Mouse (Mus musculus): Measurements from ENCODE around the gene Enpp5. TPM values are rescaled to one million over a fixed set of nuclear protein-coding genes. Genes with fewer than 3 reads are reported as not detected.
A peak's percentile ranks its signal among the peaks of the same experiment; 100 is the strongest.

Enpp5 gene
- 100 to 1,000 TPM; 197 to 201 TPM for total RNA-seq (2021)
- long read RNA-seq, experiment 1, transcript Enpp5-201 (4 exons, 2,534 nt) = major isoform, 38 of 167 reads
- long read RNA-seq, experiment 1, partial matches to known transcripts = 100 of 167 reads
- long read RNA-seq, experiment 1, other reads (novel, unspliced or antisense) = 25 of 167 reads
- long read RNA-seq, experiment 2, full-length matches to known transcripts = 37 of 118 reads
- long read RNA-seq, experiment 2, partial matches to known transcripts = 59 of 118 reads
- long read RNA-seq, experiment 2, other reads (novel, unspliced or antisense) = 22 of 118 reads

- DNase-seq (ENCODE audit: low spot score in 2 of 2) = peak; percentile 88 to 93
Observed at GRCm38 (mm10) chr17:44078631-44079350, at the start of gene Enpp5. Gene Enpp5 (plus strand): TSS chr17:44078813.

- no peak for DNase-seq (ENCODE audit: low spot score in 2 of 2)
Observed at GRCm38 (mm10) chr17:44029616-44030015, 49.0 kb upstream of the Enpp5 start.

GRCm38 (mm10) chr17:44030776-44031587 is 47.6 kb upstream of the Enpp5 start:
- DNase-seq (ENCODE audit: low spot score in 2 of 2) = peak; percentile 32 to 44

- no peak for DNase-seq (ENCODE audit: low spot score in 2 of 2)
Observed at GRCm38 (mm10) chr17:44035005-44035404, 43.6 kb upstream of the Enpp5 start.

GRCm38 (mm10) chr17:44038656-44039055 is 40.0 kb upstream of the Enpp5 start:
- peak; percentile 58 to 65 for DNase-seq (ENCODE audit: low spot score in 2 of 2)

- DNase-seq (ENCODE audit: low spot score in 2 of 2) = no peak
Observed at GRCm38 (mm10) chr17:44040449-44040848, 38.2 kb upstream of the Enpp5 start.

GRCm38 (mm10) chr17:44042301-44042700 is 36.3 kb upstream of the Enpp5 start:
- DNase-seq (ENCODE audit: low spot score in 2 of 2) = no peak

GRCm38 (mm10) chr17:44042861-44043260 is 35.8 kb upstream of the Enpp5 start:
- no peak for DNase-seq (ENCODE audit: low spot score in 2 of 2)

- no peak for DNase-seq (ENCODE audit: low spot score in 2 of 2)
Observed at GRCm38 (mm10) chr17:44053427-44053826, 25.2 kb upstream of the Enpp5 start.

- DNase-seq (ENCODE audit: low spot score in 2 of 2) = no peak
Observed at GRCm38 (mm10) chr17:44057123-44057522, 21.5 kb upstream of the Enpp5 start.

GRCm38 (mm10) chr17:44058145-44058544 is 20.5 kb upstream of the Enpp5 start:
- no peak for DNase-seq (ENCODE audit: low spot score in 2 of 2)

GRCm38 (mm10) chr17:44060781-44061180 is 17.8 kb upstream of the Enpp5 start:
- DNase-seq (ENCODE audit: low spot score in 2 of 2) = no peak

- no peak for DNase-seq (ENCODE audit: low spot score in 2 of 2)
Observed at GRCm38 (mm10) chr17:44061289-44061890, 17.2 kb upstream of the Enpp5 start.

- no peak for DNase-seq (ENCODE audit: low spot score in 2 of 2)
Observed at GRCm38 (mm10) chr17:44068876-44069275, 9.7 kb upstream of the Enpp5 start.

- no peak for DNase-seq (ENCODE audit: low spot score in 2 of 2)
Observed at GRCm38 (mm10) chr17:44071680-44072079, 6.9 kb upstream of the Enpp5 start.

GRCm38 (mm10) chr17:44075601-44076000 is 3.0 kb upstream of the Enpp5 start:
- DNase-seq (ENCODE audit: low spot score in 2 of 2) = no peak

- DNase-seq (ENCODE audit: low spot score in 2 of 2) = peak in 1 of 2 experiments; percentile 16
Observed at GRCm38 (mm10) chr17:44076051-44076680, 2.4 kb upstream of the Enpp5 start.

GRCm38 (mm10) chr17:44077146-44077842 is 1.3 kb upstream of the Enpp5 start:
- no peak for DNase-seq (ENCODE audit: low spot score in 2 of 2)

GRCm38 (mm10) chr17:44077843-44078160 is 811 bp upstream of the Enpp5 start:
- DNase-seq (ENCODE audit: low spot score in 2 of 2) = no peak

- DNase-seq (ENCODE audit: low spot score in 2 of 2) = no peak
Observed at GRCm38 (mm10) chr17:44083156-44083555, 4.5 kb downstream of the Enpp5 start.

Data from left cerebral cortex, adult 18-20 months (tissue).